Mouse (Mus musculus): Measurements from ENCODE around the gene Ambra1.
"Not testable (repeated sequence)": the region's sequence is repeated elsewhere in the genome, so short reads cannot be mapped to it uniquely, and the experiment has no call there.

Ambra1 gene

DNA sequence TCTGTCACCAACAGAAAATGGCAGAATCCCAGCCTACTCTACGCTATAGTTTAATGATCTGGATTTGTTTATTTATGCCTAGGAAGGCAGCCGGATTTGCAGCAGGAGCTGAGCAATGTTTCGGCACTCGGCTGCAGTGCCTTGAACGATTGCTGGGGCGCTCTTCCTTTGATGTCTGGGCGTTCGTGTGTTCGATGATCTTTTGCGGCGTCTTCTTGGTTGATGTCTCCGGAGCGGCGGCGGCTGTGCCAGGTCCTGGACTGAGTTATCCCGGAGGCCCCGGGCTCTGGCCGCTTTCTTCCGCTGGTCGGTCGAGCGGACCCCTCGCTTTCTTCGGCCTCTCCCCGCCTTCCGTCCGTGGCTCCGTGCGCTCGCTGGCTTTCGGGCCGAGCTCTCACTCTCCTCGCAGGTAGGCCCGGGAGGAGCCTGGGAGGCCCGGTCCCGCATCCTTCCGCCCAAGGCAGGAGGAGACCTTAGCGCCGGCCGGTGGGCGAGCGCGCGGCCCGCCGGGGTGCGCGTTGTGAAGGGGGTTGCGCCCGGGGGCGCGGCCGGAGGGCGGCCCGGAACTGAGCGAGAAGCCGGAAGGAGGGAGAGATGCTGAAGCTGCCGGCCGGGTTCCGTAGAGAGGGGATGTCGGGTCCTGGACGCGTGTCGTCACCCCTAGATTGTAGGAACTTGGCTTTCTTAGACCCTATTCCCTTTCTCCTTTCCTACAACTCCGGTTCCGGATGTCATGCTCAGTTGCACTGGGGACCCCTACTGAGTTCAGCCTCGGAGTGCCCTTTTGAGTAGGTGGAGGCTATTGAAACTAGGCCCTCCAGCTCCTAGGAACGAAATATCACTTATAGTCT lies at the start of gene Ambra1:
Gene Ambra1, plus strand, starts transcription at position 164 of the 851 bp plus-strand sequence.
- in situ Hi-C loops (cut with MboI, MseI), result no loop called here

GRCm38 (mm10) chr2:91682850-91683249 lies 47.1 kb upstream of the Ambra1 start:
- in situ Hi-C loops (cut with MboI, MseI), result no loop called here

GRCm38 (mm10) chr2:91683919-91684318 lies 46.0 kb upstream of the Ambra1 start:
- in situ Hi-C loops (cut with MboI, MseI), result no loop called here

DNA sequence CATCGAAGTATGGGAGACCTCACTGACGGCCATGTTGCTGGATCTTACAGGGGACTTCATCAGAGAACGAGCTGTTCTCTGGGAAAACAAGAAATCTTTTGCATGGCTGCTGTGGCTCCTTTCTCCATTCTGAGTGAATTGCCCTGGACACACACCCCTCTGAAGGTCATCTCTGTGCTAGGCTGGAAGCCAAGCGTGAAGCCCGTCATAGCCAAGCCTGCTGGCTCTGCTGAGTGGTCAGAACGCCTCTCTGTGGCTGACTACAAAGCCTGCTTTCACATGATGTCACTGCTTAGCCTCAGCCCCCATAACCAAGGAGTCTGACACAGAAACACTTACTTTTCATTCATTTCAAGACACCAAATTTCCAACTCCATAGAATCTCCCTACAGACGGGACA lies 40.5 kb upstream of the Ambra1 start:
- in situ Hi-C loops (cut with MboI, MseI), result no loop called here

GRCm38 (mm10) chr2:91695436-91696224 lies 34.3 kb upstream of the Ambra1 start:
- in situ Hi-C loops (cut with MboI, MseI), result no loop called here

GRCm38 (mm10) chr2:91696225-91696590 lies 33.7 kb upstream of the Ambra1 start:
- in situ Hi-C loops (cut with MboI, MseI), result no loop called here

GRCm38 (mm10) chr2:91699225-91699624 lies 30.7 kb upstream of the Ambra1 start:
- in situ Hi-C loops (cut with MboI, MseI), result no loop called here

- in situ Hi-C loops (cut with MboI, MseI), result no loop called here
Measured at GRCm38 (mm10) chr2:91701366-91701765, 28.6 kb upstream of the Ambra1 start.

GRCm38 (mm10) chr2:91705736-91706135 lies 24.2 kb upstream of the Ambra1 start:
- in situ Hi-C loops (cut with MboI, MseI), result no loop called here

DNA sequence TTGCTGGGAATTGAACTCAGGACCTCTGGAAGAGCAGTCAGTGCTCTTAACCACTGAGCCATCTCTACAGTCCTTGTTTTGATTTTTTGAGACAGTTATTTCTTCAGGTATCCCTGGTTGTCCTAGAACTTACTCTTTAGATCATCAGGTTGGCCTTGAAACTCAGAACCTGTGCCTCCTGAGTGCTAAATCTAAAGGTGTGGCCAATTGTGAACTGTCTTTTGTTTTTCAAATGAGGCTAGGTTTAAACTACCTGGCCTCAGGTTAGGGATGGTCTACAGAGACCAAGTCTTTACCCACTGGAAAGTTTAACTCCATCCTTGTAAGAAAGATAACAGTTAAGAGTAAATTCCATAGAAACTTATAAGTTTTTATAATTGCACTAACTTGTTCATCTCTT lies 23.5 kb upstream of the Ambra1 start:
- in situ Hi-C loops (cut with MboI, MseI), result no loop called here

GRCm38 (mm10) chr2:91708361-91708760 lies 21.6 kb upstream of the Ambra1 start:
- in situ Hi-C loops (cut with MboI, MseI), result no loop called here

DNA sequence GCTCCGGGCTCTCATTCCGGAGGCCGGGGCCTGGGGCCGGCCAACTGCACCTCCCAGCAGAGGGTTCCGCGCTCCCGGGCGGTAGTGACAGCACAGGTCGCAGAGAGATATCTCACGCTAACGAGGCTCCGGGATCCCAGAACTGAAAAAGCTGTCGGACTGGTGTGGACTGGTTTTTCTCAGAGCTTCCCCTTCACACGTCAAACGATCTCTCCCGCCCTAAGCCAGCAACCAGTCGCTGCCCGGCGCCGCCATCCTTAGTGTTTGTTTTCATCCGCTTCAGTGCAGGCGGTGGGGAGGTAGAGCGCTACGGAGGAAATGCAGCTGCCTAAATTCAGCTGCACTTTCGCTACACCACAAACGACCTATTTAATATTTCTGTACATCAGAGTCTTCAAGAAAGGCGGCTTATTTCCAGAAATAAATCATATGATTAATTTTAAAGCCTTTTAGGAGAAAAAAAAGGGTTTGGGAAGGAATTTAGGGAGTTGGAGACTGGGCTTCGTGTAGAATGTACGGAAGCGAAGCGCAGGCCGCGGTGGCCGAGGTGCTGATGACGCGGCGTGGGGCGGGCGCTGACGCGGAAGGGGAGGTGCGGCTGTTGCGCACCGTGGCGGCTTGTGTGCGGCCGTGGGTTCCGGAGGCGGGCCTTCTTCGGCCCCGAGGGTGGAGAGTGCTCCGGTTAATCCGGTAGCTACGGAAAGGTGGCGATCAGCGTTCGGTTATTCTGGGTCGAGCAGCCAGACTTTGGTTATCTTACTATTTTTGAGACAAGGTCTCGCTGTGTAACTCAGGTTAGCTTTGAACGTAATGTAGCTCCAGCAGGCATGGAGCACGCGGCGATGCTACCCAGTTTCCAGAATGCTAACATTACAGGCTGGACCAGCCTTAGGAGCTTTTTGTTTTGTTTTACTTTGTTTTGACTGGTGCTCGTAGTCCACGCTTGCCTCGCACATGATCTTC lies 19.4 kb upstream of the Ambra1 start, which contains the start of the genes Atg13 and Harbi1:
Gene Atg13, minus strand, starts transcription at position 305 of the 963 bp plus-strand sequence.
Gene Harbi1, plus strand, starts transcription at position 581 of the 963 bp plus-strand sequence.
- in situ Hi-C loops (cut with MboI, MseI), result loop anchor here in 1 of 2 experiments (10.0 kb wide), 1 partner anchor 1166 kb away; no protein-coding TSS in a partner anchor

DNA sequence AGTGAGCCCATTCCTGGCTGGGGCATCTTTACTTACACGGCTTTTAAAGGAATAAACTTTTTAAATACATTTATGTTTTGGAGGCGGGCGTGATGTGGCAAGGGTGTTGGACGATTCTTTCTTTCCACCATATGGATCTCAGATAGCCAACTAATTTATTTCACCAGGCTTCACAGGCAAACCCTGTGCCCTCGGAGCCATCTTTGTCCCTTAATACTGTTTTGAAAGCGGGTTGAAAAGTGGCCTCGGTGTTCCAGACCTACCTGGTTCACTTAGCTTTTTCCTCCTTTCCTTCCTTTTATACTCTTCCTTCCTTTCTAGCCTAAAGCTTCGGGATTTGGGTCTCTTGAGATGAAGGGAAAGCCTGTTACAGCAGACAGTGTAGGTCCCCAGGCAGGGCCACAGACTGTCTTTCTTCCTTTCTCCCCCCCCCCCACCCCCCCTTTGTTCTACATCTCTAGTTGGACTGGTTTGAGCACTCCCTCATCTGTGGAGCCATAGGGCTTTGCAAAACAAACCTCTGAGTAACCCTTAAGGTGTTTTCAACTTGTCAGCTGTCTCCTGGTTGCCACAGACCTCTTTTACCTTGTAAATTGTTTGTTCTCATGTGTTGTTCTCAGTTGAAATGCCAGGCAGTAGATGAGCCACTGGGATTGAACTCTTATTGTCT lies 18.5 kb upstream of the Ambra1 start:
- in situ Hi-C loops (cut with MboI, MseI), result loop anchor here in 1 of 2 experiments (10.0 kb wide), 1 partner anchor 1167 kb away; no protein-coding TSS in a partner anchor

- in situ Hi-C loops (cut with MboI, MseI), result loop anchor here in 1 of 2 experiments (10.0 kb wide), 1 partner anchor 1170 kb away; no protein-coding TSS in a partner anchor
Measured at GRCm38 (mm10) chr2:91714921-91715320, 15.0 kb upstream of the Ambra1 start.

- in situ Hi-C loops (cut with MboI, MseI), result loop anchor here in 1 of 2 experiments (10.0 kb wide), 1 partner anchor 1173 kb away; no protein-coding TSS in a partner anchor
Measured at GRCm38 (mm10) chr2:91718276-91718675, 11.7 kb upstream of the Ambra1 start.

DNA sequence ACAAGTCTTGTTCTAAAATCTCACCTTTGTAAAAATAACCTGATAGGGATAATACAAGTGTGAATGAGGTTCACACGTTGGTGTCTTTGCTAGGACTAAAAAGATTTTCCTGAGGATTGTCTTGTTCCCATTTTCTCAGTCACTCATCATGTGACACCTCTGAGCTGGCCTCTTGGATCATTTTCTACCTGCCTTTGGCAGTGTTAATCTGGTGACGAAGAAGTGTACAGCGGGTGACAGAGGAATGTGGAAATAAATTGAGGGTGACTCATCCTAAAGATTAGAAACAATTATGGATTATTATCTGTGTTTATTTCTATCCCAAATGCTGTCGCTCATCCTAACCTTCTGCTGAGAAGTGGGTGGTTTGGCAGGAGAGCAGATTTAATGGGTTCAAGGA lies 6.6 kb upstream of the Ambra1 start:
- in situ Hi-C loops (cut with MboI, MseI), result no loop called here

GRCm38 (mm10) chr2:91723951-91724350 lies 6.0 kb upstream of the Ambra1 start:
- in situ Hi-C loops (cut with MboI, MseI), result no loop called here

- in situ Hi-C loops (cut with MboI, MseI), result no loop called here
Measured at GRCm38 (mm10) chr2:91724716-91725115, 5.2 kb upstream of the Ambra1 start.

- in situ Hi-C loops (cut with MboI, MseI), result not testable (repeated sequence)
Measured at GRCm38 (mm10) chr2:91725476-91725875, 4.5 kb upstream of the Ambra1 start.

- in situ Hi-C loops (cut with MboI, MseI), result no loop called here
Measured at GRCm38 (mm10) chr2:91727011-91727410, 2.9 kb upstream of the Ambra1 start.

Measured in T-helper 17 cell (primary cell).